ENCODE assay signal across 20 mouse cellular contexts in the genomic region with DNA sequence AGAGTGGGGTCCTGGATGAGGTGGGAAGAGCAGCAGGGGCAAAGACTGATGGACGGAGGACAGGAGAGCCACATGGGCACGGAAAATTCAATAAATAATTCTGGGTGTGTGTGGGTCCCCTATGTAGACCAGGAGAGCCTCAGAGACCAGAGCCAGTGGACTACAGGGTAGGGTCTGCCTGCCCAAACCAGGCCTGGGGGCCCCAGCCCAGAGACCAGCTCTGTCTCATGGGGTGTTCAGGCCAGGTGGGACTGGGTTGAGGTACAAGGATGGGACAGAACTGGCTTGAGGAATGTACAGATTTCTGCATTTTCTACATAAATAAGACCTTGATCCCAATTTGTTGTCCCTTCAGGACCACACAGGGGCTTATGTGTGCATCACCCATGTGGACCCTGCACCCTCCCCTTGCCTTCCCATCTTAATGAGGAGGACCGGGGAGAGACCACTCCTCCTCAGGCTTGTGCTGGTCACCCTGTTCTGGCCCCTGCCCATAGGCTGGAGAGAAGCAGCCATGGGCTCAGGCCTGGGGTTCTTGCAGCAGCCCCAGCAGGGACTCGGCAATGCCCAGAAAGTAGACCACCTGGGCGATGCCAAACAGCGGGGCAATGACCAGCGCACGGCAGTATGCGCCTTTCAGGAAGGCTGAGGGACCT. TPM values are rescaled to one million over a fixed set of nuclear protein-coding genes. Genes with fewer than 3 reads are reported as not detected.
DNase-seq lines count a peak whose midpoint lies in the region; ATAC-seq and TF ChIP-seq lines count a peak whose summit lies in the region.
"Had no signal": no experiment of that assay in that cellular context is flagged by ENCODE, and none has a peak within 500 bp of the region (broad histone marks: within the 10 kb centered on the region; RNA-seq: fewer than 3 reads in every experiment).

No protein-coding gene starts in this region.

- H3K4me1 ChIP-seq in intestine, embryonic 16.5 days (ENCODE audit: control insufficient read depth, insufficient read depth, low read length) = peaks cover 31% of the 10 kb centered on the region
- peaks cover 31% of the 10 kb centered on the region for H3K4me1 ChIP-seq in intestine, embryonic 15.5 days (replicated peaks)
- peaks cover 91% of the 10 kb centered on the region for H3K4me1 ChIP-seq in E14TG2a.4 (replicated peaks; ENCODE audit: low read depth, low read length)

- no peak overlapping the region for H3K4me2 ChIP-seq in intestine, embryonic 16.5 days (ENCODE audit: low read depth, low read length)
- H3K4me2 ChIP-seq in intestine, embryonic 15.5 days (replicated peaks) = no peak overlapping the region
- H3K4me2 ChIP-seq: embryonic facial prominence, embryonic 13.5 days; lung, embryonic 15.5 days; neural tube, embryonic 13.5 days had no signal

- 95% methylated on average over 9 of the region's 9 CpGs for WGBS in intestine, embryonic 16.5 days
- WGBS in intestine, embryonic 15.5 days = 90% methylated on average over 9 of the region's 9 CpGs

- TF ChIP-seq CTCF in E14TG2a.4 (conservative IDR thresholded peaks at IDR 0.05; ENCODE audit: low read length) = no peak

- H3K36me3 ChIP-seq in intestine, embryonic 16.5 days (ENCODE audit: control insufficient read depth, insufficient read depth, low read length) = peaks cover 21% of the 10 kb centered on the region
- H3K36me3 ChIP-seq in intestine, embryonic 15.5 days = peaks cover 25% of the 10 kb centered on the region; the same call in 1 of the 2 replicates
- H3K36me3 ChIP-seq in E14TG2a.4 (ENCODE audit: insufficient read depth, low read length) = peaks cover 40% of the 10 kb centered on the region

- DNase-seq in heart, adult 11 months = peak; percentile 91
- DNase-seq in heart, adult 9 months (ENCODE audit: low spot score in 2 of 2) = no peak
- DNase-seq in cerebellum, adult 9-11 months = peak; percentile 71
- DNase-seq in layer of hippocampus, postnatal 14 days (ENCODE audit: low spot score in 2 of 2) = no peak
- DNase-seq: gastrocnemius, postnatal 36 days; kidney, postnatal 4 days; layer of hippocampus, adult 9-11 months; lung, postnatal 4 days; thymus, adult 18-20 months had no signal

- H3K27ac ChIP-seq in intestine, embryonic 16.5 days (ENCODE audit: low read length) = no peak overlapping the region
- no peak overlapping the region for H3K27ac ChIP-seq in intestine, embryonic 15.5 days
- H3K27ac ChIP-seq: embryonic facial prominence, embryonic 13.5 days; kidney, embryonic 15.5 days; liver, embryonic 14.5 days; lung, embryonic 15.5 days had no signal

- no peak for ATAC-seq in intestine, embryonic 16.5 days
- ATAC-seq in intestine, embryonic 15.5 days = no peak
- ATAC-seq: forebrain, embryonic 15.5 days; intestine, postnatal 0 days had no signal

- no peaks in the 10 kb centered on the region for H3K9me3 ChIP-seq in intestine, embryonic 16.5 days (ENCODE audit: control insufficient read depth, low read length)
- H3K9me3 ChIP-seq in intestine, embryonic 15.5 days = no peaks in the 10 kb centered on the region
- no peaks in the 10 kb centered on the region for H3K9me3 ChIP-seq in E14TG2a.4 (ENCODE audit: low read length)
- H3K9me3 ChIP-seq: embryonic facial prominence, embryonic 13.5 days; forebrain, embryonic 15.5 days; hindbrain, embryonic 15.5 days; kidney, embryonic 15.5 days; lung, embryonic 15.5 days; neural tube, embryonic 13.5 days had no signal

- H3K9ac ChIP-seq in intestine, embryonic 16.5 days (ENCODE audit: low read depth, low read length) = 0 out of 2 replicates have a peak overlapping the region, but pooled peaks have one; percentile 14
- no peak overlapping the region; the same call in 1 of the 2 replicates for H3K9ac ChIP-seq in intestine, embryonic 15.5 days
- H3K9ac ChIP-seq: forebrain, embryonic 15.5 days; hindbrain, embryonic 15.5 days; kidney, embryonic 15.5 days; liver, embryonic 14.5 days; lung, embryonic 15.5 days; neural tube, embryonic 13.5 days had no signal

- no peak overlapping the region for H3K4me3 ChIP-seq in intestine, embryonic 16.5 days (ENCODE audit: low read length)
- no peak overlapping the region for H3K4me3 ChIP-seq in intestine, embryonic 15.5 days (replicated peaks)
- peak overlapping the region; percentile 66; the same call in 1 of the 2 replicates for H3K4me3 ChIP-seq in E14TG2a.4 (replicated peaks; ENCODE audit: low read length)
- H3K4me3 ChIP-seq: embryonic facial prominence, embryonic 13.5 days; forebrain, embryonic 15.5 days; hindbrain, embryonic 15.5 days; kidney, embryonic 15.5 days; lung, embryonic 15.5 days; neural tube, embryonic 13.5 days had no signal

- no peaks in the 10 kb centered on the region for H3K27me3 ChIP-seq in intestine, embryonic 16.5 days (replicated peaks; ENCODE audit: control insufficient read depth, insufficient read depth, low read length)
- H3K27me3 ChIP-seq in intestine, embryonic 15.5 days (replicated peaks) = no peaks in the 10 kb centered on the region
- H3K27me3 ChIP-seq in E14TG2a.4 (ENCODE audit: insufficient read depth, low read length) = no peaks in the 10 kb centered on the region
- H3K27me3 ChIP-seq: embryonic facial prominence, embryonic 13.5 days; forebrain, embryonic 15.5 days; hindbrain, embryonic 15.5 days; kidney, embryonic 15.5 days; lung, embryonic 15.5 days; neural tube, embryonic 13.5 days had no signal

RNA-seq across cellular contexts. Expression of a gene that starts 1.4 kb away (rescaled TPM):
- polyA plus RNA-seq in intestine, embryonic 16.5 days (2015; fragmentation: Nextera tagmentation; extraction: Ambion mirVana) = 3.2 and 4.0 TPM in 2 replicates
- polyA plus RNA-seq in intestine, embryonic 15.5 days (2015; fragmentation: Nextera tagmentation; extraction: Ambion mirVana) = 3.8 and 3.9 TPM in 2 replicates
- total RNA-seq in layer of hippocampus, postnatal 14 days (2021) = 100 to 1,000 TPM; 332 to 341 TPM
- polyA plus RNA-seq: liver, embryonic 14.5 days had no signal

RNA-seq across cellular contexts. Expression of a gene that starts 7.0 kb away (rescaled TPM):
- 34.6 and 37.7 TPM in 2 replicates for polyA plus RNA-seq in intestine, embryonic 16.5 days (2015; fragmentation: Nextera tagmentation; extraction: Ambion mirVana)
- polyA plus RNA-seq in intestine, embryonic 15.5 days (2015; fragmentation: Nextera tagmentation; extraction: Ambion mirVana) = 28.5 and 33.1 TPM in 2 replicates
- total RNA-seq in layer of hippocampus, postnatal 14 days (2021) = 100 to 1,000 TPM; 366 to 390 TPM

RNA-seq across cellular contexts. Expression of a gene that starts 13.1 kb away (rescaled TPM):
- 7.3 and 8.0 TPM in 2 replicates for polyA plus RNA-seq in intestine, embryonic 16.5 days (2015; fragmentation: Nextera tagmentation; extraction: Ambion mirVana)
- polyA plus RNA-seq in intestine, embryonic 15.5 days (2015; fragmentation: Nextera tagmentation; extraction: Ambion mirVana) = 7.6 and 9.6 TPM in 2 replicates
- total RNA-seq in layer of hippocampus, postnatal 14 days (2021) = 1 to 10 TPM; 1.9 TPM

RNA-seq across cellular contexts. Expression of a gene that starts 16.5 kb away (rescaled TPM):
- polyA plus RNA-seq in intestine, embryonic 16.5 days (2015; fragmentation: Nextera tagmentation; extraction: Ambion mirVana) = 1,164 and 1,258 TPM in 2 replicates
- 1,378 and 1,526 TPM in 2 replicates for polyA plus RNA-seq in intestine, embryonic 15.5 days (2015; fragmentation: Nextera tagmentation; extraction: Ambion mirVana)
- 100 to 1,000 TPM; 577 to 590 TPM for total RNA-seq in layer of hippocampus, postnatal 14 days (2021)

RNA-seq across cellular contexts. Expression of a gene that starts 16.8 kb away (rescaled TPM):
- polyA plus RNA-seq in intestine, embryonic 16.5 days (2015; fragmentation: Nextera tagmentation; extraction: Ambion mirVana) = 47.5 and 48.2 TPM in 2 replicates
- 47.4 and 49.2 TPM in 2 replicates for polyA plus RNA-seq in intestine, embryonic 15.5 days (2015; fragmentation: Nextera tagmentation; extraction: Ambion mirVana)
- 10 to 100 TPM; 37.4 to 37.6 TPM for total RNA-seq in layer of hippocampus, postnatal 14 days (2021)

Comparison
In these comparisons a context has a peak if more than half of its experiments do, and no peak if none do; other contexts are left out.
1. DNase-seq: peak in heart, adult 11 months (single experiment) and cerebellum, adult 9-11 months (single experiment); none in heart, adult 9 months (0 of 2) and layer of hippocampus, postnatal 14 days (0 of 2).